Mouse (Mus musculus): ENCODE measurements around the gene Rer1. TPM values are rescaled to one million over a fixed set of nuclear protein-coding genes. Genes with fewer than 3 reads are reported as not detected.

The Rer1 gene
- polyA plus RNA-seq, 1 experiment from 2014 or later, result 136 TPM

- Histone ChIP-seq H3K4me3 (no peak overlapping the region), H3K4me2 (no peak overlapping the region), H3K9ac (no peak overlapping the region), H3K36me3 (peaks cover 8% of the 10 kb centered on the region; the same call in 1 of the 2 replicates), H3K9me3 (replicated peaks) (peaks cover 14% of the 10 kb centered on the region), H3K4me1 (replicated peaks) (peaks cover 15% of the 10 kb centered on the region), H3K27ac (ENCODE audit: poor library complexity, severe bottlenecking) (no peak overlapping the region), H3K27me3 (replicated peaks) (no peaks in the 10 kb centered on the region)
- 66% methylated on average over 8 of the region's 8 CpGs for WGBS
- ATAC-seq (ENCODE audit: insufficient number of reproducible peaks, low FRiP score), result no peak
Measured at GRCm38 (mm10) chr4:155113766-155114410, 27.7 kb upstream of the Rer1 start.

DNA sequence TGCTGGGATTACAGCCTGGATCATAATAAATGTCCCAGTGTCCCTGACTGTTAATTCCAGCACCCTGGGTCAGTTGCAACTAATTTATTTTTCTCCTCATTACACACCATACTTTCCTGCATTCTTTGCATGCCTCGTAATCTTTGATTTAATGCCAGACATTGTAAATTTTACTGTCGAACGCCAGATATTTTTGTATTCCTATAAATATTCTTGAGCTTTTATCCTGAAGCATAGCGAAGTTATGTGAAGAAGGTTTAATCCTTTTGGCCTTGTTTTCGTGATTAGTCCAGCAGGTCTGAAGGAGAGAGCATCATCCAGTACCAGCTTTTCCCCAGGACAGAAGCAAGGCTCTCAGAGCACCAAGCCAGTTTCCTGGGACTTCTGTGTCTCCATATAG, 23.3 kb upstream of the Rer1 start:
- no peak for ATAC-seq (ENCODE audit: insufficient number of reproducible peaks, low FRiP score)
- H3K4me2 ChIP-seq, result no peak overlapping the region
- no peak overlapping the region for H3K4me3 ChIP-seq
- H3K36me3 ChIP-seq, result no peaks in the 10 kb centered on the region
- no peak overlapping the region for H3K27ac ChIP-seq (ENCODE audit: poor library complexity, severe bottlenecking)
- no peaks in the 10 kb centered on the region for H3K9me3 ChIP-seq (replicated peaks)
- H3K27me3 ChIP-seq (replicated peaks), result no peaks in the 10 kb centered on the region
- H3K4me1 ChIP-seq (replicated peaks), result peaks cover 9% of the 10 kb centered on the region
- no peak overlapping the region for H3K9ac ChIP-seq
- 71% methylated on average over 5 of the region's 5 CpGs for WGBS

DNA sequence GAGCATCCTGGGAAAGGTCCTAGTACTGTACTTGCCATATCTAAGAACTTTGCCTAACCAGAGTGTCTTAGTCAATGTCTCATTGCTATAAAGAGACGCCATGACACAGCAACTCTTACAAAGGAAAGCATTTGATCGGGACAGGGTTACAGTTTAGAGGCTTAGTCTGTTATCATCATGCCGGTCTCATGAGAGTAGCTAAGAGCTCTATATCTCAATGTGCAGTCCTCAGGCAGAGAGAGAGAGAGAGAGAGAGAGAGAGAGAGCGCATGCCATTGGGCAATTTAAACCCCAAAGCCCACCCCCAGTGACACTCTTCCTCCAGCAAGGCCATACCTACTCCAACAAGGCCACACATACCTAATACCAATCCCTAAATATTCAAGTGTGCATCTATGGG, 21.7 kb upstream of the Rer1 start:
- no peaks in the 10 kb centered on the region for H3K27me3 ChIP-seq (replicated peaks)
- H3K27ac ChIP-seq (ENCODE audit: poor library complexity, severe bottlenecking), result no peak overlapping the region
- no peaks in the 10 kb centered on the region for H3K36me3 ChIP-seq
- no peaks in the 10 kb centered on the region for H3K4me1 ChIP-seq (replicated peaks)
- 70% methylated on average over 4 of the region's 4 CpGs for WGBS
- no peak overlapping the region for H3K4me3 ChIP-seq
- no peak overlapping the region for H3K9ac ChIP-seq
- H3K4me2 ChIP-seq, result no peak overlapping the region
- ATAC-seq (ENCODE audit: insufficient number of reproducible peaks, low FRiP score), result no peak
- H3K9me3 ChIP-seq (replicated peaks), result no peaks in the 10 kb centered on the region

GRCm38 (mm10) chr4:155098572-155098971, 12.4 kb upstream of the Rer1 start:
- H3K4me1 ChIP-seq (replicated peaks), result peaks cover 20% of the 10 kb centered on the region
- no peak for ATAC-seq (ENCODE audit: insufficient number of reproducible peaks, low FRiP score)
- H3K27me3 ChIP-seq (replicated peaks), result no peaks in the 10 kb centered on the region
- no peak overlapping the region for H3K4me2 ChIP-seq
- H3K9me3 ChIP-seq (replicated peaks), result no peaks in the 10 kb centered on the region
- no peak overlapping the region for H3K9ac ChIP-seq
- no peak overlapping the region for H3K4me3 ChIP-seq
- 50% methylated on average over 4 of the region's 4 CpGs for WGBS
- no peak overlapping the region for H3K27ac ChIP-seq (ENCODE audit: poor library complexity, severe bottlenecking)
- H3K36me3 ChIP-seq, result no peaks in the 10 kb centered on the region

DNA sequence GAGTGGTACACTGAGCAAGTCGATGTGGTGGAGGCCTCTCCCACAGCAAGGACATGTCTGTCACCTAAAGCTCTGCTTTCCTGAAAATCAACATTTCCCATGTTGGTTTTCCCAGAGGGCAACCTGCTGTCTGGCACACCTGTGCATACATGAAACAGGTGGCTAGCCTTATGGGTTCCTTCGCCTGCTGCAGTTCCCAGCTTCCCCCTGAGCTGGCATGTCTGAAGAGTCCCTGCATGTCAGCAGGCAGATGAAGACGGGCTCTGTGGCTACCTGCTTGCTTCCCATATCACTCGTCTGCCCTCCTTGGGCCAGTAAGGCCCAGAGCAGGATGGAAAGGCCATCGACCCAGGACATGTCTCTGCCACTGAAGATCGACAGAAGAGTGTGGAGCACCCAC, 11.3 kb upstream of the Rer1 start:
- H3K4me2 ChIP-seq, result no peak overlapping the region
- H3K4me1 ChIP-seq (replicated peaks), result peaks cover 20% of the 10 kb centered on the region
- WGBS, result 79% methylated on average over 6 of the region's 6 CpGs
- no peak for ATAC-seq (ENCODE audit: insufficient number of reproducible peaks, low FRiP score)
- 0 out of 2 replicates have a peak, but pooled peaks cover 3% of the 10 kb centered on the region for H3K36me3 ChIP-seq
- H3K9ac ChIP-seq, result no peak overlapping the region
- H3K4me3 ChIP-seq, result no peak overlapping the region
- no peaks in the 10 kb centered on the region for H3K9me3 ChIP-seq (replicated peaks)
- no peaks in the 10 kb centered on the region for H3K27me3 ChIP-seq (replicated peaks)
- H3K27ac ChIP-seq (ENCODE audit: poor library complexity, severe bottlenecking), result no peak overlapping the region

- Histone ChIP-seq H3K9me3 (replicated peaks) (no peaks in the 10 kb centered on the region), H3K36me3 (0 out of 2 replicates have a peak, but pooled peaks cover 7% of the 10 kb centered on the region), H3K4me1 (replicated peaks) (peaks cover 20% of the 10 kb centered on the region), H3K4me2 (no peak overlapping the region), H3K9ac (no peak overlapping the region), H3K27me3 (replicated peaks) (no peaks in the 10 kb centered on the region), H3K4me3 (no peak overlapping the region), H3K27ac (ENCODE audit: poor library complexity, severe bottlenecking) (no peak overlapping the region)
- WGBS, result 86% methylated on average over 8 of the region's 8 CpGs
- ATAC-seq (ENCODE audit: insufficient number of reproducible peaks, low FRiP score), result no peak
Measured at GRCm38 (mm10) chr4:155095967-155096366, 9.8 kb upstream of the Rer1 start.

DNA sequence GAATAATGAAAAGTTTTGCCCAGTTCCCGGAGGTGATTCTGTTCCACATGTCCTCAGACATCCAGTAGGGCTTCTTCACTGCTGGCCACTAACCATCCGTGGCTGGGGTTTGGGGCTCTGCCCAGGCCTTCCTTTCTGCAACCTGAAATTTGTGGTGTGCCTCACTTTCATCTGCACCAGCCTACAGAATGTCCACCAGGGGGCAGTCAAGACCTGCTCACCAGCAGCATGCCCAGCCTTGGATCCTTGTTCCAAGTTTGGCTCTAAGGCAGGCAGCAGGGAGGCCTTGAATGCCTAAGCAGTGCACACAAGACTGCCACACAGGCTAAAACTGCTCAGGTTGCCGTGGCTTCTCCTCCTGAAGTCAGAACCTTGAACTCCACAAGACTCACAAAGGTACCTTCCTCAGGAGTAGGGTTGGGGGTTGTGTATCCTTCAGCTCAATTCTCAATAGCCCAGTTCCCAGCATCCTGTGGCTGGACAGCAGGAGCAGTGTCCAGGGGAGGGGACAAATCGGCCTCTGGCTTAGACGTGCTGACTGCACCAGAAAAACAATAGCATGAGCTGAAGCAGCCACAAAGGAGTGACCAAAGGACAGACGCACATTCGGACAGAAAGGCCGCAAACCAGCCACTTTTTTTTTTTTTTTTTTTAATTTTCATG, 9.2 kb upstream of the Rer1 start:
- peaks cover 20% of the 10 kb centered on the region for H3K4me1 ChIP-seq (replicated peaks)
- H3K9ac ChIP-seq, result no peak overlapping the region
- no peak overlapping the region for H3K4me2 ChIP-seq
- peak; percentile 40; the same call in 1 of the 2 replicates for ATAC-seq (ENCODE audit: insufficient number of reproducible peaks, low FRiP score)
- no peak overlapping the region for H3K27ac ChIP-seq (ENCODE audit: poor library complexity, severe bottlenecking)
- H3K9me3 ChIP-seq (replicated peaks), result no peaks in the 10 kb centered on the region
- H3K4me3 ChIP-seq, result no peak overlapping the region
- 37% methylated on average over 8 of the region's 8 CpGs for WGBS
- no peaks in the 10 kb centered on the region for H3K27me3 ChIP-seq (replicated peaks)
- H3K36me3 ChIP-seq, result 0 out of 2 replicates have a peak, but pooled peaks cover 9% of the 10 kb centered on the region

GRCm38 (mm10) chr4:155094565-155094964, 8.4 kb upstream of the Rer1 start:
- Histone ChIP-seq H3K27ac (ENCODE audit: poor library complexity, severe bottlenecking) (no peak overlapping the region), H3K4me1 (replicated peaks) (peaks cover 20% of the 10 kb centered on the region), H3K27me3 (replicated peaks) (no peaks in the 10 kb centered on the region), H3K4me2 (no peak overlapping the region), H3K9me3 (replicated peaks) (no peaks in the 10 kb centered on the region), H3K4me3 (no peak overlapping the region), H3K36me3 (0 out of 2 replicates have a peak, but pooled peaks cover 9% of the 10 kb centered on the region), H3K9ac (no peak overlapping the region)
- 64% methylated on average over 3 of the region's 3 CpGs for WGBS
- no peak for ATAC-seq (ENCODE audit: insufficient number of reproducible peaks, low FRiP score)

DNA sequence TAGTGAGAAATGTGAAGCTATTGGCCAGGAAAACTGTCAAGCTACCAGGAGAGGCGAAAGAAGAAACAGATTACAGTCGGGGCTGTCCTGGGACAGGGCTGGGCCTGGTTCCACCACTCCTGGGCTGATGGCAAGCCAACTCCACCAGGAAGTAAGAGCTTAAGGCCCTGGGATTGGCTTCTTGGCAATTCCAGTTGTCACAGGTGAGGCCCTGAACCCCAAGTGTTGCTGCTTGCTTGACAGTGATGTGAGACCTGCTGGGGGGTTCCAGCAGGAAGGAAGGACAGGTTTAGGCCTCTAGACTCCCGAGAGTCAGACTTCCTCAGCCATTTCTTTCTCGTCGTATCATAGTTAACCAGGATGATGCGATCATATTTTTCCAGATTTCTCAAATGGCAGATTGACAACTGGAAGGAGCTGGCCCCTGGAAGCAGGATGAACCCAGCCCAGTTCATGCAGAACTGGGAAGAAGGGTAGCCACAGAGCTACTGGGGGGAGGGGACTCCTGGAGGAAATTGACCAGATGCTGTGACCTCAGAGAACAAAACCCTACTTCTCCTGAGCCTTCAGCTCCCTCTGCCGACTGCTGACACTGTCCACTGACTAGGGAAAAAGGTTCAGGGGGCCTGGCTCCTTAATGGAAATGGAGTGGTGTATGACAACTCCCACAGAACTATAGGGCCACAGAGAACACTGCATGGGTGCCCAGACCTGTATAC, 7.4 kb upstream of the Rer1 start:
- Histone ChIP-seq H3K4me2 (no peak overlapping the region), H3K27ac (ENCODE audit: poor library complexity, severe bottlenecking) (no peak overlapping the region), H3K9ac (0 out of 2 replicates have a peak overlapping the region, but pooled peaks have one; percentile 2), H3K36me3 (peaks cover 13% of the 10 kb centered on the region; the same call in 1 of the 2 replicates), H3K4me1 (replicated peaks) (peaks cover 13% of the 10 kb centered on the region), H3K27me3 (replicated peaks) (no peaks in the 10 kb centered on the region), H3K4me3 (no peak overlapping the region), H3K9me3 (replicated peaks) (no peaks in the 10 kb centered on the region)
- no peak for ATAC-seq (ENCODE audit: insufficient number of reproducible peaks, low FRiP score)
- 73% methylated on average over 7 of the region's 7 CpGs for WGBS

DNA sequence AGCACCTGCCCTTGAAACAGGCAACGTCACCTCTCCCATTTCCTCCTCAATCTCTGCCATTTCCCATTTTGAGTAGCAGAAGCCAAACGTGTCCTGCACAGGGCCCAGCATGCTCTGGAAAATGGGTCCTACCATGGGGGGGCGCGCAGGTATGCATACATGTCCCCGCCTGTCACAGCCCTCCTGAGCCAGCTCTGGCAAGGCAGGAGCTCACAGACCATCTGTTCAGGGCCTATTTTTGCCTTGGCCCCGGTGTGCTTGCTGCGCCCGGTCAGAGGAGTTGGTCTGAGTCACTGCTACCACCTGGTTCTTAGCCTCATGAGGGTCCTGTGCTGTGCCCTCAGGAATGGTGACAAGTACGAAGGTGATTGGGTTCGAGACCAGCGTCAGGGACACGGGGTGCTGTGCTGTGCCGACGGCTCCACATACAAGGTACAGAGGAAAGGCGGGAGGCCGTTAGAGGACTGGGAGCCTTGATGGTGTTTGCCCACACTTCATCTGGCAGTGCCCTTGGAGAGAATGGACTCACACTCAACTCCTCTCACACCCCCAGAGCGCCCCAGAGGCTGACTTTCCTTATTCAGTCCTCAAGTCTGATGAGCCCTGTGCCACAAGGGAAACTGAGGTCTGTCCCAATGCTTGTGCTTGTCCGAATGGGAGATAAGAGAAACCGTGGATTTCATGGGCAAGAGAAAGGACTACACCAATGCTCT, 6.7 kb upstream of the Rer1 start:
- H3K27me3 ChIP-seq (replicated peaks), result no peaks in the 10 kb centered on the region
- 88% methylated on average over 19 of the region's 19 CpGs for WGBS

More for the DNA sequence above, 6.7 kb upstream of the Rer1 start:
- Histone ChIP-seq H3K9me3 (replicated peaks) (no peaks in the 10 kb centered on the region), H3K36me3 (peaks cover 13% of the 10 kb centered on the region; the same call in 1 of the 2 replicates), H3K4me2 (no peak overlapping the region), H3K27ac (ENCODE audit: poor library complexity, severe bottlenecking) (no peak overlapping the region), H3K4me1 (replicated peaks) (peaks cover 10% of the 10 kb centered on the region), H3K9ac (no peak overlapping the region), H3K4me3 (no peak overlapping the region)
- no peak for ATAC-seq (ENCODE audit: insufficient number of reproducible peaks, low FRiP score)
